Mouse (Mus musculus): Measurements from ENCODE around the gene Ccnyl1. TPM values are rescaled to one million over a fixed set of nuclear protein-coding genes. Genes with fewer than 3 reads are reported as not detected.

Gene Ccnyl1
- polyA plus RNA-seq, 1 experiment from 2014 or later = 24.6 TPM

DNA sequence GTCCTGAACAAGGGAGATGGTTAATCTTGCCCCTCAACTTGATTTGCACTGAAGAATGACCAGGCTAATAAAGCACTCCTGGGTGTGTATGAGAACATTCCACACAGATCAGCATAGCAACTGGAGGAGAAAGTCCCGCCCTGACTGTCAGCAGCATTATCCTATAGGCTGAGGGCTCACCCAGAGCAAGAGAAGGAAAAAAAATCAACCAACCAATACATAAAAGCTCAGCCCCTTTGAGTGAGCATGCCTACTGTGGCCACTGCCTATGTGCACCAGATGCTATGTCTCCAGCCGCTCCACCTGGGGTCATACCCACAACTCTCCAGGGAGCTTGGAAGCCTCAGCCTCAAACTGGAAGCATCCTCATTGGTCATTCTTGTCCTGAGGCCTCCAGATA, 20.8 kb upstream of the Ccnyl1 start:
- DNase-seq (ENCODE audit: low read depth, low spot score) = no peak
- ChIA-PET CTCF (interaction anchor here (1.5 kb wide), 1 partner anchor 8 kb away, joined by 3 read pairs; no protein-coding TSS in a partner anchor), POLR2A (no interaction called here)
- H3K27me3 ChIP-seq = no peaks in the 10 kb centered on the region
- no peak for ATAC-seq
- no peak for TF ChIP-seq CTCF (IDR thresholded peaks at IDR 0.05)
- in situ Hi-C loops (cut with MboI; ENCODE audit: low pct_unique_long_range_greater_than_20kb) = no loop called here

DNA sequence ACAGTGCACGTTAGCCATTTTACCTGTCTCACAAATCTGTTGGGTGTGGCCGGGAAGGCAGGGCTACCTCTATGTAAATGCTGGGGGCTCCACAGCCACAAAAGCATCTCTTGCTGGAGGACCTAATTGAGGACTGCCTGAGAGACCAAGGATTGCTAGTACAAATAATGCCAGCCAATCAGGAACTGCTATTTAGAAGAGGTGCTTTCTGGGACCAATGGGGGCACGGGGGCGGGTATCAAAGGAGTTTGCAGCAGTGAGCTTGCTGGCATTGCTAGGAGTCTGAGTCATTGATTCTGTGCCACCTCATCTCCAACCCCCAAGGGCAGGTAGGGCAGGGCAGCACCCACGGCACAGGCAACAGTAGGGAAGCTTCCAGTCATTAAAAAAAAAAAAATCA, 16.3 kb upstream of the Ccnyl1 start:
- ChIA-PET CTCF (interaction anchor here (1.5 kb wide), 1 partner anchor 14 kb away, joined by 3 read pairs; no protein-coding TSS in a partner anchor), POLR2A (no interaction called here)
- no peaks in the 10 kb centered on the region for H3K27me3 ChIP-seq
- ATAC-seq (no peak), DNase-seq (ENCODE audit: low read depth, low spot score) (no peak)
- no peak for TF ChIP-seq CTCF (IDR thresholded peaks at IDR 0.05)
- in situ Hi-C loops (cut with MboI; ENCODE audit: low pct_unique_long_range_greater_than_20kb) = no loop called here

DNA sequence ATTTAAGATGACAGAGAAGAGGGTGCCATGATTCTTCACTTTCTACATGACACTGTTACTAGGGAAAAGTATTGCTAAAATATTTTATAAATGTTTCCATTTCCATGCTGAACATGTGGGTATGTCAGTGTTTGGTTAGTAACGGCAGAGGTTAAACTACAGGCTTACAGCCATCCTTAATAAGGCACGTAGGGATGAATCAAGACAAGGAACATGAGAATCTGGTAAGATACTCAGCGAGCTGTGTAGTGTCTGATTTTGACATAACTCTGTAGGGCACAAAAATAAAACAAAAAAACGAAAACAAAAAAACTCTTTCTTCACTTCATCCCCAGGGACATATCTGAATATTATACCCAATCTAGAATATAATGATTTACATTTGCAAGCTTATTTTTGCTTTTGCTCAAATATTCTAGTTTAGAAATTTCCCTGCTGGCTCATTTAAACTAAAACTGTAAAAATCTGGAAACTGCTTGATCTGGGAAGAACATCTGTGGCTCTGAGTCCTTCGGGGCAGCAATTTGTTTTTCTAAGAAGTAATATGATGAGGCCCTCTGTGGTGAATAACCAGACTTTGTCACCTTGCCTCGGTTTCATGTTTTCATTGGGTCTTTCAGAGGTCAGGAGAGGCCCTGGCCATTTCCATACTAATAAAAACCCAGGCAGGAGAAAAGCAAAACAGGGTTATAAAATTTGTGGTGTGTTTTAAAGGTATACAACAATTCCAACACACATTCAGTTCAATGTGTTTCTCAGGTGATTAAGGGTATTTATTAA, 14.0 kb upstream of the Ccnyl1 start:
- POLR2A ChIA-PET = no interaction called here
- H3K27me3 ChIP-seq = no peaks in the 10 kb centered on the region

DNA sequence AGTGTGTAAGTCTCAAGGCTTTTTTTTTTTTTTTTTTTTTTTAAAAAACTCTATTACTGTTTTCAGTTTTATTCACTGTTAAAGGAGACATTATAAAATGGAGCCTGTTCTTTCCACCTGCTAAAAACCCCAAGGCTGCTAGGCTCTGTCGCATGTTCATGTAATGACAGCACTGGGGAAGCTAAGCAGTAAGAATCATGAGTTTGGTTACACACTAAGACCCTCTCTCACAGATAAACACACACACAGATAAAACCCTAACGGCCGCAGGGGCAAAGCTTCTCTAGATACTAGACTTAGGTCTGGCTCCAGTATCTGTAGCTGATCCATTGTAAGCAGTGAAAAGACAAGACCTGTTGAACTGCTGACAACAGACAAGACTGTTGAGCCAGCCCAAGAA, 8.8 kb upstream of the Ccnyl1 start:
- no peak for TF ChIP-seq CTCF (IDR thresholded peaks at IDR 0.05)

More for the DNA sequence above, 14.0 kb upstream of the Ccnyl1 start:
- DNase-seq (ENCODE audit: low read depth, low spot score) (no peak), ATAC-seq (no peak)
- CTCF ChIA-PET = no interaction called here
- no peak for TF ChIP-seq CTCF (IDR thresholded peaks at IDR 0.05)
- in situ Hi-C loops (cut with MboI; ENCODE audit: low pct_unique_long_range_greater_than_20kb) = no loop called here

DNA sequence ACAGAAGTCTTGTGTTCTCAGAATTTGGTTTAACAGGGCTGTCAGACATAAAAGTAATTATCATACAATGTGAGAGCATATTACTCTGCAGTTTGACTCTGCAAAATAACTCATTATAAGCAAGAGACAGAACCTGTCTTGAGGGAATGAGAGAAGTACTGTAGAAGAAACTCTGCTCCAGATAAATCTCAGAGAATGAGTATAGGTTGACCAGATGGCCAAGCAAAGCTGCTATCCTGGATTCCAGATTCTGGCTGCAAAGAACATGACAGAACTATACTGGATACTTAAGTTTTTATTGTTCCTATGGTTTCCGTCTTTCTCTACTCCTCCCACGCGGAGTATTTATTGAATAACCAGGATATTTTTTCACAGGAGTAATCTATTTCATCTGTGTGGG, 7.2 kb upstream of the Ccnyl1 start:
- TF ChIP-seq CTCF (IDR thresholded peaks at IDR 0.05) = no peak
- H3K27me3 ChIP-seq = no peaks in the 10 kb centered on the region
- DNase-seq (ENCODE audit: low read depth, low spot score) = no peak
- ATAC-seq = no peak
- ChIA-PET CTCF (no interaction called here), POLR2A (interaction anchor here (0.6 kb wide), 1 partner anchor 45 kb away, joined by 3 read pairs; no protein-coding TSS in a partner anchor)
- in situ Hi-C loops (cut with MboI; ENCODE audit: low pct_unique_long_range_greater_than_20kb) = no loop called here

More for the DNA sequence above, 8.8 kb upstream of the Ccnyl1 start:
- in situ Hi-C loops (cut with MboI; ENCODE audit: low pct_unique_long_range_greater_than_20kb) = no loop called here
- CTCF ChIA-PET = interaction anchor here (1.8 kb wide), 1 partner anchor 17 kb away, joined by 5 read pairs; no protein-coding TSS in a partner anchor
- ATAC-seq (no peak), DNase-seq (ENCODE audit: low read depth, low spot score) (no peak)
- POLR2A ChIA-PET = interaction anchor here (0.7 kb wide), 1 partner anchor 358 kb away, joined by 3 read pairs; no protein-coding TSS in a partner anchor
- H3K27me3 ChIP-seq = no peaks in the 10 kb centered on the region

DNA sequence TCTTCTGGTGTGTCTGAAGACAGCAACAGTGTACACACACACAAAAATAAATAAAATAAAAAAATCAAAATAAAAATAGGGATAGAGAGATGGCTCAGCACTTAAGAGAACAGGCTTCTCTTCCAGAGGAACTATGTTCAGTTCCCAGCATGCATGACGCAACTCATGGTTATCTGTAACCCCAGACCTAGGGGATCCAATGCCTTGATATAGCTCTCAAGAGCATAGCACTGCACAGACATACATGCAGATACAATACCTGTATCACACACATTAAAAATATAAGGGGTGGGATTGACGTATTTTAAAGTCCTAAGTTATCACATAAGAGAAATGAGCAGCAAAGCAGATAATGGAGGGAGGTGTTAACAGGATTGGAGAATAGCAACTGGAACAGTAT, 5.8 kb upstream of the Ccnyl1 start:
- in situ Hi-C loops (cut with MboI; ENCODE audit: low pct_unique_long_range_greater_than_20kb) = no loop called here
- DNase-seq (ENCODE audit: low read depth, low spot score) (no peak), ATAC-seq (no peak)
- POLR2A ChIA-PET = no interaction called here
- CTCF ChIA-PET = interaction anchor here (0.9 to 1.4 kb wide), 3 partner anchors 38 to 70 kb away, joined by 3 to 6 read pairs (median 3); no protein-coding TSS in a partner anchor
- TF ChIP-seq CTCF (IDR thresholded peaks at IDR 0.05) = no peak
- H3K27me3 ChIP-seq = no peaks in the 10 kb centered on the region

DNA sequence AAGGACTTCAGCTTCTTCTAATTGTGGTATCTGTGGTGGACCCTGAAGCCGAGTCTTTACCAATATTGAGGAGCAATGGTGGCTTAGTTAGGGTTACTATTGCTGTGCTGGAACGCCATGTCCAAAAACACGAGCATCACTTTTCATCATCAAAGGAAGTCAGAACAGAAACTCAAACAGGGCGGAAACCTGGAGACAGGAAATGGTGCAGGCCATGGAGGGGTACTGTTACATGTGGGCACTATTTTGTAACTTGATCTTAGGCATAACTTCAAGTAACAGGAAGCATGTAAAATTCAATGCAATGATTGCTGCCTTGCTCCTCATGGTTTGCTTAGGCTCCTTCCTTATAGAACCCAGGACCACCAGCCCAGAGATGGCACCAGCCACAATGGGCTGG, 2.2 kb upstream of the Ccnyl1 start:
- no peak for TF ChIP-seq CTCF (IDR thresholded peaks at IDR 0.05)
- no peak for DNase-seq (ENCODE audit: low read depth, low spot score)
- no peaks in the 10 kb centered on the region for H3K27me3 ChIP-seq
- in situ Hi-C loops (cut with MboI; ENCODE audit: low pct_unique_long_range_greater_than_20kb) = no loop called here
- ChIA-PET CTCF (no interaction called here), POLR2A (no interaction called here)
- no peak for ATAC-seq

DNA sequence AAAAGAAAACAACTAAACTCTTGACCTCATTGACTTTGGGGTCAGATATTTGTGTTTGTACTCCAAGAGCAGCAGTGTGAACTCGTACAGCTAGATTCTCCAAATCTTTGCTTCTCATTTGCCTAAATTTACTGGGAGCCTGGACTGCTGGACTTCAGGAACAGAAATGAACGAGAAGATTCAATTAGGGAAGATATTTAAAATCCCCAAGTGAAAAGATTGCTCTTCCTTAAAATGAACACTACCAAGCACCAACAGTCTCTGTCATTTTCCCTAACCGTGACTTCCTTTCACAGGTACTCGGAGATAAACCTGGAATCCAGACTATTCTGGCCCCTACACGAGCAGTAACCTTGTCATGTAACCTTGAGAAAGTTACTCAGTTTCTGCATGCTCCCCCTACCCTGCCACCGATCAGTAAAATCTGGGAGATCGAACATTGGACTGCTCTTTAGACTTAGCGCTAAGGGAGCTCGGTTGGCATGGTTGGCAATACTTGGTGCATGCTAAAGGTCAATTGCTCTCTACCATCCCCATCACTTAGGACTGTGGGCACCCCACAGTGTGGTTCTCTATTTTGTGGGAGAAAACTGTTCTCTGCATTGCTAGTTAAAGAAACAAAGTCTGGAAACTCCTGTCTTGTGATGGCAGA, 568 bp upstream of the Ccnyl1 start:
- POLR2A ChIA-PET = interaction anchor here (1.7 kb wide), 1 partner anchor 72 kb away, joined by 4 read pairs; the partner anchor contains the start of gene Mettl21a
- TF ChIP-seq CTCF (IDR thresholded peaks at IDR 0.05) = no peak
- no peaks in the 10 kb centered on the region for H3K27me3 ChIP-seq
- in situ Hi-C loops (cut with MboI; ENCODE audit: low pct_unique_long_range_greater_than_20kb) = loop anchor here (5.0 kb wide), 1 partner anchor 67 kb away; no protein-coding TSS in a partner anchor
- CTCF ChIA-PET = interaction anchor here (0.9 to 1.0 kb wide), 2 partner anchors 16 to 73 kb away, joined by 3 to 4 read pairs; partner anchors contain the start of gene Mettl21a
- ATAC-seq (no peak), DNase-seq (ENCODE audit: low read depth, low spot score) (no peak)

DNA sequence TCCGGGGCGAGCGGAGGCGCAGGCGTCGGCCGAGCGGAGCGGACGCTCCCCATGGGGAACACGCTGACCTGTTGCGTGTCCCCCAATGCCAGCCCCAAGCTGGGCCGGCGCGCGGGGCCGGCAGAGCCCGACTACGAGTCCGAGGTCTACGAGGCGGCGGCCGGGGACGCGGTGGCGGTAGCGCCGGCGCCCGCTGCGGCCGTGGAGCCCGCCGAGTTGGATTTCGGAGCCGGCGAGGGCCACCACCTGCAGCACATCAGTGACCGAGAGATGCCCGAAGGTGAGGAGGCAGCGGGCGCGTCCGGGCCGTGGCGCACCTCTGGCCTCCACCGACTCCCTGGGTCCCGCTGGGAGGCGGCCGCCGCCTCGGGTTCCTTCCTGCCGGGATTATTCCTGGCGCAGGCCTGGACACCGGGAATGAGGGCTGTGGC, 881 bp downstream of the Ccnyl1 start:
- ATAC-seq = peak; percentile 52

DNA sequence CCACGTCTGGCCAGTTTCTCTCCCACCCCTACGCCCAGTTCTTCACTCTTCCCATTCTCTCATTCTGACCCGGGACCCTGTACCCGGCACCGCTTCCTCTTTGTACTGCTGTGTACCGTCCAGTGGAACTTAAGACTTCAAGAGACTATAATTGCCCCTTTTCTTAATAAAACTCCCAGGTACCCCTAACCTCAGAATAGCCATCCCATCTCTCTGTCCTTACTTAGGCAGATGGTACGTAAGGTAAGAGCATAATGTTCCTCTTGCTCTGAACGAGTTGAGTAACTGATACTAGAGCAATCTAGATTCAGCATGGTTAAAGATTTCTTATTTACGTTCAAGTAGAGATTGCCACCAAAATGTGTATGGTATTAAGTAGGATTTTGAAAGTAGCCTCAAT, 1.3 kb downstream of the Ccnyl1 start:
- CTCF ChIA-PET = no interaction called here
- in situ Hi-C loops (cut with MboI; ENCODE audit: low pct_unique_long_range_greater_than_20kb) = loop anchor here (5.0 kb wide), 1 partner anchor 69 kb away; no protein-coding TSS in a partner anchor
- H3K27me3 ChIP-seq = no peaks in the 10 kb centered on the region
- DNase-seq (ENCODE audit: low read depth, low spot score) (no peak), ATAC-seq (no peak)
- TF ChIP-seq CTCF (IDR thresholded peaks at IDR 0.05) = no peak
- POLR2A ChIA-PET = interaction anchor here (1.7 kb wide), 1 partner anchor 74 kb away, joined by 4 read pairs; the partner anchor contains the start of gene Mettl21a

More for the DNA sequence above, 881 bp downstream of the Ccnyl1 start:
- in situ Hi-C loops (cut with MboI; ENCODE audit: low pct_unique_long_range_greater_than_20kb) = loop anchor here (5.0 kb wide), 1 partner anchor 69 kb away; no protein-coding TSS in a partner anchor
- POLR2A ChIA-PET = interaction anchor here (1.7 kb wide), 1 partner anchor 73 kb away, joined by 4 read pairs; the partner anchor contains the start of gene Mettl21a
- CTCF ChIA-PET = no interaction called here
- no peaks in the 10 kb centered on the region for H3K27me3 ChIP-seq
- no peak for TF ChIP-seq CTCF (IDR thresholded peaks at IDR 0.05)
- no peak for DNase-seq (ENCODE audit: low read depth, low spot score)
